In genomic region chr8:111260251-111260650, GRCm38 (mm10) we compare ENCODE assay signal across 16 mouse cellular contexts. TPM values are rescaled to one million over a fixed set of nuclear protein-coding genes. Genes with fewer than 3 reads are reported as not detected.
DNase-seq lines count a peak whose midpoint lies in the region; ATAC-seq and TF ChIP-seq lines count a peak whose summit lies in the region.
"Had no signal": no experiment of that assay in that cellular context is flagged by ENCODE, and none has a peak within 500 bp of the region (broad histone marks: within the 10 kb centered on the region; RNA-seq: fewer than 3 reads in every experiment).

No protein-coding gene starts in this region.

- intact Hi-C loops in gastrocnemius, adult 2 months (cut with DNase I): no loop called here

- DNase-seq in CD4-positive, CD25-positive, alpha-beta regulatory T cell, adult 2 months (ENCODE audit: low read depth, low spot score): peak; percentile 8
- no peak for DNase-seq in heart, postnatal 0 days (ENCODE audit: low spot score)
- DNase-seq in heart, embryonic 10.5 days (ENCODE audit: low spot score): no peak
- DNase-seq in CH12.LX (ENCODE audit: extremely low read depth): no peak
- no peak for DNase-seq in gastrocnemius, adult 8-10 months (ENCODE audit: low spot score in 2 of 2)
- DNase-seq in gastrocnemius, adult 2 months: no peak
- DNase-seq: adrenal gland, postnatal 14 days; gastrocnemius, postnatal 14 days; heart, postnatal 36 days; thymus, adult 18-20 months had no signal

- H3K36me3 ChIP-seq in heart, postnatal 0 days (replicated peaks; ENCODE audit: control insufficient read depth, insufficient read depth, low read length): no peaks in the 10 kb centered on the region
- H3K36me3 ChIP-seq in heart, embryonic 10.5 days: peaks cover 10% of the 10 kb centered on the region
- peaks cover 0 to 6% of the 10 kb centered on the region in 2 experiments for H3K36me3 ChIP-seq in CH12.LX (replicated peaks in 1 of 2; ENCODE audit: control insufficient read depth in 1 of 2, insufficient read depth in 1 of 2, low read length in 1 of 2)
- H3K36me3 ChIP-seq in limb, embryonic 13.5 days: peaks cover 10% of the 10 kb centered on the region; the same call in 1 of the 2 replicates

- WGBS in heart, postnatal 0 days: 95% methylated on average over 5 of the region's 5 CpGs
- WGBS in heart, embryonic 10.5 days: 94% methylated on average over 5 of the region's 5 CpGs
- 99% methylated on average over 5 of the region's 5 CpGs for WGBS in limb, embryonic 13.5 days

- no peak overlapping the region for H3K4me3 ChIP-seq in heart, postnatal 0 days (ENCODE audit: low read depth, low read length)
- H3K4me3 ChIP-seq in heart, embryonic 10.5 days: no peak overlapping the region
- no peak overlapping the region for H3K4me3 ChIP-seq in CH12.LX (replicated peaks in 1 of 3; ENCODE audit: low read depth in 2 of 3, low read length in 2 of 3, poor library complexity in 1 of 3)
- no peak overlapping the region for H3K4me3 ChIP-seq in limb, embryonic 13.5 days
- H3K4me3 ChIP-seq in gastrocnemius, adult 2 months: no peak overlapping the region

- TF ChIP-seq EP300 in heart, postnatal 0 days (IDR thresholded peaks at IDR 0.05; ENCODE audit: low read depth): no peak
- TF ChIP-seq EP300 in CH12.LX (IDR thresholded peaks at IDR 0.05; ENCODE audit: low read length): no peak

- in situ Hi-C loops in CH12.LX (cut with MboI; ENCODE audit: low pct_ligation_motif_present, low pct_unique_long_range_greater_than_20kb, low sequenced_read_pairs): no loop called here

- dilution Hi-C loops in CH12.LX (cut with MboI; ENCODE audit: extremely low pct_ligation_motif_present, extremely low pct_unique_long_range_greater_than_20kb, low sequenced_read_pairs): no loop called here

- H3K27me3 ChIP-seq in heart, postnatal 0 days (ENCODE audit: control insufficient read depth, insufficient read depth, low read length): no peaks in the 10 kb centered on the region
- no peaks in the 10 kb centered on the region for H3K27me3 ChIP-seq in heart, embryonic 10.5 days (ENCODE audit: insufficient read depth, poor library complexity, severe bottlenecking)
- H3K27me3 ChIP-seq in CH12.LX (replicated peaks): no peaks in the 10 kb centered on the region
- H3K27me3 ChIP-seq in limb, embryonic 13.5 days: no peaks in the 10 kb centered on the region

- peak overlapping the region; percentile 67; the same call in 1 of the 2 replicates for H3K4me2 ChIP-seq in heart, postnatal 0 days (ENCODE audit: low read depth, low read length)
- H3K4me2 ChIP-seq in CH12.LX (ENCODE audit: insufficient read depth, low read depth, poor library complexity, severe bottlenecking): no peak overlapping the region
- H3K4me2 ChIP-seq in limb, embryonic 13.5 days (replicated peaks): peak overlapping the region; percentile 68

- no peak for TF ChIP-seq POLR2A in CH12.LX (IDR thresholded peaks at IDR 0.05; ENCODE audit: low read depth, low read length)

- no peak for TF ChIP-seq CTCF in heart, postnatal 0 days (IDR thresholded peaks at IDR 0.05; ENCODE audit: low read depth)
- no peak for TF ChIP-seq CTCF in CH12.LX (conservative IDR thresholded peaks at IDR 0.05 in 1 of 2, IDR thresholded peaks at IDR 0.05 in 1 of 2; ENCODE audit: low read depth in 2 of 2, low read length in 2 of 2)
- TF ChIP-seq CTCF in gastrocnemius, adult 2 months (IDR thresholded peaks at IDR 0.05): no peak

- H3K4me1 ChIP-seq in heart, postnatal 0 days (ENCODE audit: control insufficient read depth, insufficient read depth): 0 out of 2 replicates have a peak, but pooled peaks cover 13% of the 10 kb centered on the region
- H3K4me1 ChIP-seq in heart, embryonic 10.5 days: peaks cover 18% of the 10 kb centered on the region; the same call in 1 of the 2 replicates
- H3K4me1 ChIP-seq in CH12.LX (ENCODE audit: control insufficient read depth in 1 of 2, insufficient read depth in 2 of 2): peaks cover 0 to 16% of the 10 kb centered on the region in 2 experiments; a peak in 2 of 4 replicates
- H3K4me1 ChIP-seq in limb, embryonic 13.5 days: peaks cover 15% of the 10 kb centered on the region

- no peak for ATAC-seq in CD4-positive, CD25-positive, alpha-beta regulatory T cell, adult 4 months
- ATAC-seq in heart, postnatal 0 days (ENCODE audit: insufficient read depth, low read depth): no peak
- no peak for ATAC-seq in limb, embryonic 13.5 days (ENCODE audit: low FRiP score, low read depth)
- ATAC-seq: forebrain, embryonic 14.5 days; lung, postnatal 0 days had no signal

- TF ChIP-seq RAD21 in CH12.LX (IDR thresholded peaks at IDR 0.05; ENCODE audit: low read depth, low read length): no peak

- peaks cover 19% of the 10 kb centered on the region for H3K79me2 ChIP-seq in CH12.LX (replicated peaks; ENCODE audit: control insufficient read depth, extremely low read depth, insufficient read depth, poor library complexity, severe bottlenecking)

- no peak overlapping the region for H3K27ac ChIP-seq in heart, postnatal 0 days (ENCODE audit: low read depth)
- H3K27ac ChIP-seq in heart, embryonic 10.5 days: no peak overlapping the region
- H3K27ac ChIP-seq in CH12.LX (ENCODE audit: insufficient read depth, low read depth): no peak overlapping the region
- H3K27ac ChIP-seq in limb, embryonic 13.5 days: no peak overlapping the region
- no peak overlapping the region for H3K27ac ChIP-seq in gastrocnemius, adult 2 months
- H3K27ac ChIP-seq: layer of hippocampus, adult 2 months; midbrain, embryonic 10.5 days had no signal

- H3K9ac ChIP-seq in heart, postnatal 0 days (replicated peaks; ENCODE audit: low read depth, low read length): no peak overlapping the region
- no peak overlapping the region for H3K9ac ChIP-seq in CH12.LX (ENCODE audit: insufficient read depth, low read depth)
- no peak overlapping the region for H3K9ac ChIP-seq in limb, embryonic 13.5 days

- H3K9me3 ChIP-seq in heart, postnatal 0 days (replicated peaks; ENCODE audit: control insufficient read depth, low read length): no peaks in the 10 kb centered on the region
- no peaks in the 10 kb centered on the region for H3K9me3 ChIP-seq in heart, embryonic 10.5 days
- H3K9me3 ChIP-seq in CH12.LX (replicated peaks; ENCODE audit: low read length): no peaks in the 10 kb centered on the region
- H3K9me3 ChIP-seq in limb, embryonic 13.5 days: no peaks in the 10 kb centered on the region
- H3K9me3 ChIP-seq: midbrain, embryonic 10.5 days had no signal

TF ChIP-seq in CH12.LX, 34 proteins besides CTCF, POLR2A, EP300 and RAD21:
- TF ChIP-seq TBP (conservative IDR thresholded peaks at IDR 0.05; ENCODE audit: low read depth, low read length): 0 out of 2 replicates have a peak, but pooled peaks have one; percentile 27
- no peak for TF ChIP-seq RCOR1 (conservative IDR thresholded peaks at IDR 0.05; ENCODE audit: low read depth, low read length)
TF ChIP-seq in CH12.LX: peak in this region for 1.

RNA-seq across cellular contexts. Expression of gene Glg1, which starts 1.2 kb away (rescaled TPM):
- 10 to 100 TPM; 27.4 to 32.1 TPM for polyA plus RNA-seq in CD4-positive, CD25-positive, alpha-beta regulatory T cell, adult 4 months (2017; shearing (Covaris generic))
- 30.5 and 41.9 TPM in 2 replicates for total RNA-seq in heart, postnatal 0 days (2014; rRNA removed; ENCODE audit: low replicate concordance)
- polyA plus RNA-seq in heart, postnatal 0 days (2015; fragmentation: Nextera tagmentation; extraction: Ambion mirVana): 37.1 and 38.2 TPM in 2 replicates
- 61.5 and 70.4 TPM in 2 replicates for polyA plus RNA-seq in heart, embryonic 10.5 days (2016; fragmentation: Nextera tagmentation; extraction: Ambion mirVana)
- 19.3 and 21.6 TPM in 2 replicates for total RNA-seq in CH12.LX (2012; rRNA removed)
- 13.6 and 13.8 TPM in 2 replicates for total RNA-seq in CH12.LX (2014; rRNA removed)
- polyA plus RNA-seq in CH12.LX (2012; ENCODE audit: insufficient read length, low read depth): 32.2 and 32.4 TPM in 2 replicates
- polyA plus RNA-seq in limb, embryonic 13.5 days (2015; fragmentation: Nextera tagmentation; extraction: Ambion mirVana): 81.7 and 83.1 TPM in 2 replicates
- total RNA-seq in gastrocnemius, adult 8-10 months (2022): 10 to 100 TPM; 31.4 to 34.4 (median 32.8) TPM
- total RNA-seq in gastrocnemius, adult 2 months (2021): 10 to 100 TPM; 31.1 to 39.6 TPM

RNA-seq across cellular contexts. Expression of gene Rfwd3, which starts 39.8 kb away (rescaled TPM):
- polyA plus RNA-seq in CD4-positive, CD25-positive, alpha-beta regulatory T cell, adult 4 months (2017; shearing (Covaris generic)): 10 to 100 TPM; 20.2 to 34.9 TPM
- total RNA-seq in heart, postnatal 0 days (2014; rRNA removed; ENCODE audit: low replicate concordance): 20.5 and 32.7 TPM in 2 replicates
- 16.0 TPM in 2 replicates for polyA plus RNA-seq in heart, postnatal 0 days (2015; fragmentation: Nextera tagmentation; extraction: Ambion mirVana)
- polyA plus RNA-seq in heart, embryonic 10.5 days (2016; fragmentation: Nextera tagmentation; extraction: Ambion mirVana): 57.7 and 65.2 TPM in 2 replicates
- total RNA-seq in CH12.LX (2012; rRNA removed) (53.1 and 63.2 TPM in 2 replicates), CH12.LX (2014; rRNA removed) (63.6 and 68.3 TPM in 2 replicates)
- 56.7 and 64.5 TPM in 2 replicates for polyA plus RNA-seq in CH12.LX (2012; ENCODE audit: insufficient read length, low read depth)
- polyA plus RNA-seq in limb, embryonic 13.5 days (2015; fragmentation: Nextera tagmentation; extraction: Ambion mirVana): 49.2 and 56.9 TPM in 2 replicates
- total RNA-seq in gastrocnemius, adult 8-10 months (2022): 1 to 10 TPM; 4.1 to 4.7 (median 4.2) TPM
- total RNA-seq in gastrocnemius, adult 2 months (2021): 1 to 10 TPM; 4.5 to 5.2 TPM
